Mouse (Mus musculus): ENCODE results near the gene Olfr171.
"Not testable (repeated sequence)": the region's sequence is repeated elsewhere in the genome, so short reads cannot be mapped to it uniquely, and the experiment has no call there.

Olfr171 gene

DNA sequence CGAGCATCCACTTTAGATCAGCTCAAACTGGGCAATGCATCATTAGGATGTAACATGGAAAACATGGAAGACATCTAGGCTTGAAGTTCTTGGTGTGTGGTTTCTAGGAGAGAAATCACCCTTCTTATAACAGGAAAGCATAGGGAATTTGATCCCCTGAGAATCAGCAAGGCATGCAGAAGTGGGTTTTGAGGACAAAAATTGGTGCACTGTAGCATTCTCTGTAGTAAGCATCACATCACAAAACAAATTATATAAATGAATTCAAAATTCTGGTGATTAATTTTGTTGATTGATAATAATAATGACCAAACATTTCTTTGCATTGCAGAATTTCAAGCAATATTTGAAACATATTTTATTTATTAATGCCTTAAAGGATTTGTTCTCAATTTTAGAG lies at the start of gene Olfr171:
TSS of gene Olfr171 (minus strand) at position 101 of the 400 bp plus-strand sequence.
- DNase-seq (ENCODE audit: low spot score), result no peak

DNA sequence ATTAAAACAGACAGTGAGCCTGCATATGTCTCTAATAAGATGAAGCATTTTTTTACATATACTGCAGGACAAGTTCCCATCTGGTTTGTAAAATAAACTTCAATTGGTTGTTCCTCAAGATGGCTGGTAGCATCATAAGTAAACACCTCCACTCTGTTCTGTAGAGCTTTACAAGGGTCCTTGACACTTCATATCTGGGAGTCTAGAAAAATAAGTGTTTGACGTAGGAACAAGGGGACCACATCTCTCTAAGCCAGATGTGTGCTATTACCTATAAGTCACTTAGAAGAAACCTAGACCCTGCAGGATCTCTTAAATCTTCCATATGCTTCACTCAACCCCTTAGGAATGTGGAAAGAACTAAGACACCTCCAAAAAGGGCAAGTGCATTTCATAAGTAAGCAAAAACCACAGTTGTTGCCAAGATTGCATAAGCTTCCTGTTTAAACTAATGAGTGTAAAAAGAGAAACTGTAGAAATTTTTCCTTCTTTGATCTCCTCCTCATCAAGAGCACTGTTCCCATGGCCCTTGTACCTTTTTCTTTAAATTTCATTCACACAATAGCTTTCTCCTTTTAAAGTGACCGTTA lies 41.1 kb upstream of the Olfr171 start:
- DNase-seq (ENCODE audit: low spot score), result no peak

DNA sequence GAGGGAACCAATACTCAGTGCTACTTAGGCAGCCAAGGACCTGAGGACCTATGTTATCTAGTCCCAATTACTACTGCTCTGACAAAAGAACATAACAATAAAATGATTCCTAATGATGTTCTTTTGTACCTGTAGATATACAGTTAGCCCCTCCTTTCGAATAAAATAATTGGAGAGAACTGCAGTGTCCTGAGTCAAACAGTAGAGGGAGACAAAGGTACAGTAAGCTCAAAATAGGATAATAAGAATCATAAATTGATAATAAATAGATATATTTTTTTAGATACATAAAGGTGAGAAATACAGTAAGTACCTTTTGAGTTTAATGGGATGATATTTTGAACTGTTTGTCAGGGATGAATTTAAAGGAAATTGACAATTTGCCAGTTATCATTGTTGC lies 36.6 kb upstream of the Olfr171 start:
- no peak for DNase-seq (ENCODE audit: low spot score)

DNA sequence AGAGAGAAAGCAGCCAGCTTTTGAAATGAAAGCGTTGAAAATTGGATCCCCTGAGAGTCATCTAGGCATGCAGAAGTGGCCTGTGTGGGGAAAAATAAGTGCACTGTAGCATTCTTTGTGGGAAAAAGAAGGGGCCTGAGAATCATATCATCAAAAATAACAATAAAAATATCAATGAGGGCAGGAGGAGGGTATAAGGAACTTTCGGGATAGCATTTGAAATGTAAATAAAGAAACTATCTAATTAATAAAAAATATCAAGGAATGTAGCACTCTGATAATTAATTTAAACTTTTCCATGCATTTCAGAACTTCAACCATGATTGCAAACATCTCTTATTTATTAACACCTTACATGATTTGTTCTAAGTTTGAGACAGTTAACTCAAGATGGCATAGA lies 17.9 kb downstream of the Olfr171 start, which contains the start of gene Olfr170:
TSS of gene Olfr170 (minus strand) at position 101 of the 400 bp plus-strand sequence.
- not testable (repeated sequence) for DNase-seq (ENCODE audit: low spot score)

DNA sequence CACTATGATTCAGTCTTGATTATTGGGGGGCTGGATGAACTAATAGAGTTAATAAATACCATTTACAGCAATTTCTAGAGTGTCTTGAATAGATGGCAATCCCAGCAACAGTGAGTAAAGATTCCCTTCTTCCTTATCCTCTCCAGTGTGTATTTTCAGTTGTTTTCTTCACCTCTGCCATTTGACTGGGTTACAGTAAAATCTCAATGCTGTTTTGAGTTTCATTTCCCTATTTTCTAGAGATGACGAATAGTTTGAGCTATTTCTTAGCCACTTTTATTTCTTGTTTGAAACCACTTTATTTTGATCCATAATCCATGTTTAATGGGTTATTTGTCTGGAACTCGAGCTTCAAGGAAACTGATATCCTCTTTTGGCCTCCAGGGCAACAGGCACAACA lies 26.6 kb downstream of the Olfr171 start:
- DNase-seq (ENCODE audit: low spot score), result no peak
